Mouse (Mus musculus) testis, adult 2 months (tissue): ENCODE data around the gene Gtf2e1.

Source experiments
- CTCF ChIP-seq: fragments of 200-500 bp; IDR thresholded peaks from 2 replicates; pipeline ENCODE4 v1.5.1; 2012; ENCODE audit warnings: low read depth, mild to moderate bottlenecking, inconsistent platforms, low read length, moderate library complexity; ENCODE audit not compliant: control insufficient read depth, insufficient read depth, insufficient replicate concordance
- POLR2A ChIP-seq: fragments of 200-500 bp; IDR thresholded peaks from 2 replicates; pipeline ENCODE4 v1.6.1; 2012; ENCODE audit warnings: low read depth, mild to moderate bottlenecking, inconsistent platforms, low read length, moderate library complexity; ENCODE audit not compliant: control insufficient read depth

DNA sequence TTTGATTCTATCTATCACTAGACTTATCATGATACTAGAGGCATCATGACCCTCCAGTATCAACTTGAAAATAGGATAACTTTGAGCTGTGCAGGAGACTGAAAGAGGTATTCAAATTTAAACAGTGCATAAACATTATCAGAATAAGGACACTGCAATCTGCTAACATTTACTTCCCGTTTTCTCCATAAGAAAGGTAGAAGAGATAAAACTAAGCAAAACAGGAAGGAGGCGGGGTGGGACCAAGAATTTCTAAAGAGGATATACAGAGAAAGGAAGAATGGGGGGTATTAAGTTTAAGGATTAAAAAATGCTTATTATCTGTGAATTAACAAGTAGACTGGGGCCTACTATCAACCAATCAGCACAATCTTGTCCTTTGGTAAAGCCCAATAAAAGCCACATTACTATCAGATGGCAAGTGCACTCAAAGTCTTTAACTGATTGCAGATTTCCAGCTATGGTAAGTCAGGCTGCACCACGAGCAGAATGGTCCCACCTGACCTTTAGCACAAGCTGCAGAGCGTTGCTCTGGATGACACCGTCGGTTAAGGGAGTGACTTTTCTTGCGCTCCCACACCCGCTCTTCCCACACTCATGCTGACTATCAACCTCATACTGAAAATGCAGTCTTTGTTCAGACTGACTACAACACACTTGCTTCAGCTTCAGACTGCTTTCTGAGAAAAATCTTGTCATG lies 6.1 kb downstream of the Gtf2e1 start:
- no peak for TF ChIP-seq CTCF
- no peak for TF ChIP-seq POLR2A
